Mouse (Mus musculus): ENCODE measurements at regions not wholly inside any gene's neighbourhood (a gene's known extent, or its start where the extent isn't known, plus 50 kb on each side); places are given as distances from the start of the nearest gene placed in this dataset.

GRCm38 (mm10) chr1:143173836-143174235, 466.6 kb upstream of the B3galt2 start:
- no peak for TF ChIP-seq CTCF (IDR thresholded peaks at IDR 0.05; ENCODE audit: borderline replicate concordance, extremely low read depth, insufficient read depth, insufficient read length)
- no peak for TF ChIP-seq POLR2A (IDR thresholded peaks at IDR 0.05; ENCODE audit: borderline replicate concordance, extremely low read depth, insufficient read depth, insufficient read length, poor library complexity, severe bottlenecking)
